Mouse (Mus musculus) myocyte (in vitro differentiated cells): ENCODE results near the gene Crybg1. TPM values are rescaled to one million over a fixed set of nuclear protein-coding genes. Genes with fewer than 3 reads are reported as not detected.

Experiments
- H3K27me3 ChIP-seq: one replicate; pipeline ENCODE4 v1.6.1; 2011; ENCODE audit not compliant: control insufficient read depth, insufficient read depth, insufficient read length
- H3K36me3 ChIP-seq: one replicate; pipeline ENCODE4 v1.6.1; 2011; ENCODE audit not compliant: control insufficient read depth, insufficient read depth
- H3K4me2 ChIP-seq: one replicate; pipeline ENCODE4 v1.6.1; 2011; ENCODE audit warnings: low read depth, control low read depth
- H3K4me3 ChIP-seq: one replicate; pipeline ENCODE4 v1.5.1; 2011; ENCODE audit warnings: mild to moderate bottlenecking, control low read depth, moderate library complexity
- H3K79me2 ChIP-seq: one replicate; pipeline ENCODE4 v1.6.1; 2011; ENCODE audit not compliant: control insufficient read depth, insufficient read depth
- H3ac ChIP-seq: one replicate; pipeline ENCODE4 v1.6.1; 2011; ENCODE audit not compliant: control insufficient read depth, insufficient read length
- CEBPB ChIP-seq: IDR thresholded peaks from 2 replicates; pipeline ENCODE4 v1.6.1; 2011; ENCODE audit warnings: mild to moderate bottlenecking, moderate library complexity; ENCODE audit not compliant: poor library complexity, insufficient read depth, severe bottlenecking
- E2F4 ChIP-seq: IDR thresholded peaks from one replicate; pipeline ENCODE4 v1.6.1; 2011; ENCODE audit warnings: mild to moderate bottlenecking, control low read depth, moderate library complexity; ENCODE audit not compliant: insufficient read depth
- MAX ChIP-seq: IDR thresholded peaks from one replicate; pipeline ENCODE4 v1.6.1; 2011; ENCODE audit warnings: low read depth, mild to moderate bottlenecking, control low read depth
- MYOD1 ChIP-seq, 3 experiments: IDR thresholded peaks; one replicate each; pipeline ENCODE4 v1.6.1; 2011; ENCODE audit warnings: control low read depth in 2 of 3, low read depth in 2 of 3, mild to moderate bottlenecking in 2 of 3, moderate library complexity in 1 of 3; ENCODE audit not compliant: insufficient read length in 2 of 3, control insufficient read depth in 1 of 3
- MYOG ChIP-seq, 3 experiments: IDR thresholded peaks; one replicate each; pipeline ENCODE4 v1.6.1; 2011; ENCODE audit warnings: control low read depth in 2 of 3, low read depth in 2 of 3, mild to moderate bottlenecking in 2 of 3; ENCODE audit not compliant: insufficient read length in 2 of 3, control insufficient read depth in 1 of 3, insufficient read depth in 1 of 3
- POLR2A ChIP-seq: IDR thresholded peaks from one replicate; pipeline ENCODE4 v1.6.1; 2011; ENCODE audit warnings: low read depth, mild to moderate bottlenecking, control low read depth, moderate library complexity; ENCODE audit not compliant: insufficient read length
- POLR2AphosphoS2 ChIP-seq: IDR thresholded peaks from one replicate; pipeline ENCODE4 v1.6.1; 2011; ENCODE audit warnings: low read depth, control low read depth; ENCODE audit not compliant: insufficient read length
- REST ChIP-seq: IDR thresholded peaks from one replicate; pipeline ENCODE4 v1.6.1; 2011; ENCODE audit warnings: mild to moderate bottlenecking, control low read depth, moderate library complexity; ENCODE audit not compliant: insufficient read depth, insufficient read length
- SRF ChIP-seq: IDR thresholded peaks from one replicate; pipeline ENCODE4 v1.6.1; 2011; ENCODE audit warnings: low read depth; ENCODE audit not compliant: control insufficient read depth, insufficient read length
- TCF12 ChIP-seq: IDR thresholded peaks from one replicate; pipeline ENCODE4 v1.6.1; 2011; ENCODE audit warnings: mild to moderate bottlenecking, control low read depth; ENCODE audit not compliant: poor library complexity, insufficient read depth, severe bottlenecking
- TCF3 ChIP-seq: IDR thresholded peaks from one replicate; pipeline ENCODE4 v1.6.1; 2011; ENCODE audit warnings: low read depth, control low read depth; ENCODE audit not compliant: insufficient read length
- USF1 ChIP-seq: IDR thresholded peaks from one replicate; pipeline ENCODE4 v1.6.1; 2011; ENCODE audit warnings: low read depth, mild to moderate bottlenecking, control low read depth, moderate library complexity
- polyA plus RNA-seq: library from polyadenylated mRNA; unstranded; fragments of >200 nt; fragmentation: generic; extraction: Trizol; gene quantifications from one replicate; pipeline ENCODE4 v1.2.1, GENCODE M21; 2012; ENCODE audit warnings: missing spikeins

Gene Crybg1
- polyA plus RNA-seq, 1 experiment: 3.7 TPM

- no peak overlapping the region for H3K4me3 ChIP-seq
- no peaks in the 10 kb centered on the region for H3K79me2 ChIP-seq
- TF ChIP-seq REST: no peak
- no peak for TF ChIP-seq CEBPB
- TF ChIP-seq POLR2A: no peak
- TF ChIP-seq MYOG (IDR thresholded peaks at IDR 0.05; ENCODE audit: control insufficient read depth in 1 of 3, insufficient read depth in 1 of 3, insufficient read length in 2 of 3, low read depth in 2 of 3): no peak
- no peak for TF ChIP-seq POLR2AphosphoS2
- TF ChIP-seq E2F4: no peak
- TF ChIP-seq TCF3: no peak
- no peak for TF ChIP-seq USF1
- no peak for TF ChIP-seq MAX
- TF ChIP-seq TCF12: no peak
- no peak for TF ChIP-seq SRF
- no peak for TF ChIP-seq MYOD1 (IDR thresholded peaks at IDR 0.05; ENCODE audit: control insufficient read depth in 1 of 3, insufficient read length in 2 of 3, low read depth in 2 of 3)
- H3K4me2 ChIP-seq: no peak overlapping the region
- no peak overlapping the region for H3ac ChIP-seq
- no peaks in the 10 kb centered on the region for H3K27me3 ChIP-seq
- no peaks in the 10 kb centered on the region for H3K36me3 ChIP-seq
Observed at GRCm38 (mm10) chr10:44157489-44157888, 8.8 kb upstream of the Crybg1 start.

- no peaks in the 10 kb centered on the region for H3K36me3 ChIP-seq
- H3K79me2 ChIP-seq: no peaks in the 10 kb centered on the region
- H3ac ChIP-seq: no peak overlapping the region
- no peak for TF ChIP-seq E2F4
- no peak for TF ChIP-seq MAX
- no peak for TF ChIP-seq MYOD1 (IDR thresholded peaks at IDR 0.05; ENCODE audit: control insufficient read depth in 1 of 3, insufficient read length in 2 of 3, low read depth in 2 of 3)
- TF ChIP-seq SRF: no peak
- no peak for TF ChIP-seq TCF12
- TF ChIP-seq REST: no peak
- no peak for TF ChIP-seq CEBPB
- no peak for TF ChIP-seq POLR2A
- no peaks in the 10 kb centered on the region for H3K27me3 ChIP-seq
- H3K4me3 ChIP-seq: no peak overlapping the region
- no peak overlapping the region for H3K4me2 ChIP-seq
Observed at GRCm38 (mm10) chr10:44150501-44150900, 1.8 kb upstream of the Crybg1 start.

GRCm38 (mm10) chr10:44143401-44143800, 5.3 kb downstream of the Crybg1 start:
- Histone ChIP-seq H3K79me2 (no peaks in the 10 kb centered on the region), H3K4me3 (no peak overlapping the region), H3ac (no peak overlapping the region), H3K4me2 (no peak overlapping the region), H3K27me3 (no peaks in the 10 kb centered on the region), H3K36me3 (no peaks in the 10 kb centered on the region)
- TF ChIP-seq MAX: no peak
- no peak for TF ChIP-seq SRF
- no peak for TF ChIP-seq MYOG (IDR thresholded peaks at IDR 0.05; ENCODE audit: control insufficient read depth in 1 of 3, insufficient read depth in 1 of 3, insufficient read length in 2 of 3, low read depth in 2 of 3)
- no peak for TF ChIP-seq REST
- no peak for TF ChIP-seq TCF3
- no peak for TF ChIP-seq TCF12

GRCm38 (mm10) chr10:44138137-44138855, 10.4 kb downstream of the Crybg1 start:
- no peak overlapping the region for H3K4me2 ChIP-seq
- TF ChIP-seq TCF12 (no peak), REST (no peak), TCF3 (no peak), MAX (no peak), USF1 (no peak), MYOG (IDR thresholded peaks at IDR 0.05; ENCODE audit: control insufficient read depth in 1 of 3, insufficient read depth in 1 of 3, insufficient read length in 2 of 3, low read depth in 2 of 3) (no peak), CEBPB (no peak), MYOD1 (IDR thresholded peaks at IDR 0.05; ENCODE audit: control insufficient read depth in 1 of 3, insufficient read length in 2 of 3, low read depth in 2 of 3) (no peak), POLR2AphosphoS2 (no peak)

GRCm38 (mm10) chr10:44126047-44126446, 22.6 kb downstream of the Crybg1 start:
- TF ChIP-seq POLR2AphosphoS2 (no peak), POLR2A (no peak), REST (no peak), TCF3 (no peak), MYOG (IDR thresholded peaks at IDR 0.05; ENCODE audit: control insufficient read depth in 1 of 3, insufficient read depth in 1 of 3, insufficient read length in 2 of 3, low read depth in 2 of 3) (no peak), MAX (no peak), USF1 (no peak), MYOD1 (IDR thresholded peaks at IDR 0.05; ENCODE audit: control insufficient read depth in 1 of 3, insufficient read length in 2 of 3, low read depth in 2 of 3) (no peak), E2F4 (no peak), SRF (no peak), CEBPB (no peak), TCF12 (no peak)
- H3K4me2 ChIP-seq: no peak overlapping the region
- no peaks in the 10 kb centered on the region for H3K36me3 ChIP-seq
- H3K79me2 ChIP-seq: no peaks in the 10 kb centered on the region
- no peaks in the 10 kb centered on the region for H3K27me3 ChIP-seq
- H3K4me3 ChIP-seq: no peak overlapping the region
- H3ac ChIP-seq: no peak overlapping the region

More at GRCm38 (mm10) chr10:44138137-44138855, 10.4 kb downstream of the Crybg1 start:
- no peaks in the 10 kb centered on the region for H3K36me3 ChIP-seq
- H3K4me3 ChIP-seq: no peak overlapping the region
- no peaks in the 10 kb centered on the region for H3K79me2 ChIP-seq
- no peaks in the 10 kb centered on the region for H3K27me3 ChIP-seq
- no peak overlapping the region for H3ac ChIP-seq
